Mouse (Mus musculus): Measurements from ENCODE around the gene Prmt9.

Prmt9 gene

DNA sequence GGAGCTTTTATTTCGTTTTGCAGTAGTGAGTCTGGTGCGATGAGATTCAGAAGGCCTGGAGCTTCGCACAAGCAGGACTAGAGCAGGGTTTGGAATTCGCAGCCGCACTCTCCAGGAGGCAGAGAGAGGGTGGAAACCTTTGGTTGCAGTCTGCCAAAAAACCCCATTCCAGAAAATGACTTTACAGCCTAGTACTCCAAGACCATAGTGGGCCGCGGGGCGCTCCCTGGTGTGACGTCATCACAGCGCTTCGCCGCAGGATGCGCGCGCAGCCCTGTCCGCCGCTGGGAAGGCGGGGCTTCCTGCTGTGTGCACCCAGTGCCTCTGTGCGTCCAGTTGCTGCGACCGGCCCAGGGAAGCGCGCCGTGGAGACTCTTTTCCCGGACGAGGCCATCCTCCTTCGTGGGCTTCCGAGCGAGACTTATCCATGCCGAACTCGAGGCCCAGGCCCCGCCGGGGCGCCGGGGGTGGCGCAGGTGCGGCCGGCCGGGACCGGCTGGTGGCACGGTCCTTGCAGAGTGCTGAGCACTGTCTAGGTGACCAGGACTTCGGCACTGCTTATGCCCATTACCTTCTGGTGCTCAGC is at the start of gene Prmt9:
TSS of gene Prmt9 (plus strand) at position 277 of the 586 bp plus-strand sequence.
- DNase-seq, result peak; percentile 95

DNA sequence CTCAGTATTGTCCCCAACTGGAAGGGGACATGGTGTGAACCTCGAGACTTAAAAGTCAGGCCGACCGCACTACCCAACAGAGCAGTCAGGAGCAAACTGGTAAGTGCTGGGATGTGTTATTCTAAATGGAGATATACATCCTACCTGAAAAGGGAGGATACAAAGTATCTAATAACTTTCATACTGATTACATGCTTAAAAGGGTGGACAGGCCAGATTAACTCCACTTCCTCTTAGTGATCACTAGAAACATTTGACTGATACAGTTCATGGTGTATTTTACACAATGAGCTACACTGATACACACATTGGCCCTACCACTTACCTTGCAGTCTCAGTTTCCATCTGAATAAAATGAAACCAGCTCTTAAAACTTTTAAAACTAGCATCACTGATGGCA is 48.9 kb upstream of the Prmt9 start:
- DNase-seq, result no peak

DNA sequence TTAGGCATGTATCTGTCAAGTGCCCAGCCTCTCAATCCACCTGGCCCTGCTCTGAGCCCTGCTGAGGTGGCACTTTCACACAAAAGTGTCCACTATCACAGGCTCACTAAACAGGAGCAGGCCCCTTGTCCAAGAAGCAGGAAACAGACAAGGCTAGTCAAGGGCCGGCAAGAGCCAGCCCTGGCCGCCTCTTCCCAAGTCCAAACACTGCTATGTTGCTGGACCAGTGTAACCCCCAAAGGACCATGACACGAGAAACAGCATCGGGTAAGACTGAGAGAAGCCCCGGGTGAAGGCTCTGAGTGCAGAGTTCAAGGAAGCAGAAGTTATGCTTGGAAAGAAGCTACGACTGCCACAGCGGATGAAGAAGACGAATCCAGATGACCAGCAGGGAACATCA is 48.1 kb upstream of the Prmt9 start:
- DNase-seq, result no peak

DNA sequence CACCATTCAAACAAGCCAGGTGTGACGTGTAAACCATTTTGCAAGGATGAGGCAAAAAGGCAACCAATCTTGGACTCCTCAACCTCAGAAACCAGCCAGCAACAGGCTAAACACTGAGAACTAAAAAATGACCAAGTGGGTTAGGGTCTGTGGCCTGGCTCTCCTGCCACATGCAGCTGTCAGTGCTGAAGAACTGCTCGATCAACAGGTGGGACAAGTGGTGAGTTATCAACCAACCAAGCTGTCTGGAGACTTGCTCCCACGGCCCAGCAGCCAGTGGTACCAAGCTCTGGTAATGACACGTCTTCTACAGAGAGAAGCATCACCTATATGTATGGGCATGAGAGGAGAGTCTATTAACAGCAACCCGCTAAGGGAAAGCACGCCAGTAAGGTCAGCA is 46.6 kb upstream of the Prmt9 start:
- DNase-seq, result no peak

DNA sequence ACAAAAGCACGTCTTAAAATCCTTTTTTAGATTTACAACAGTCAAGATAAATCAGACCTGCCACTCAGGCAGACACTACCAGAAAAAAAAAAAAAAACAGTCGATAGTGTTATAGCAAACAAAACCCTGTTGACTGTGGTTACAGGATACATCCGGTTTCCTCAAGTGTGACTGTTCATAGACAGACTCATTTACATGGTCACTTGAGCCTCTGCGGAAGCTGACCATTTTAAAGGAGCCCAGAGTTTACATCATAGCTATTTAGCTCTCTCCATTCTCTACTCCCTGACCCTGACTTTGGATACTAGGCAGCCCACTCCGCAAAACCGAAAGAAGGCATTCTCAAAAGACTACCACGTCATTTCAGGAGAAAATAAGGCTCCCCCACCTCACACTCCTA is 42.7 kb upstream of the Prmt9 start:
- no peak for DNase-seq

DNA sequence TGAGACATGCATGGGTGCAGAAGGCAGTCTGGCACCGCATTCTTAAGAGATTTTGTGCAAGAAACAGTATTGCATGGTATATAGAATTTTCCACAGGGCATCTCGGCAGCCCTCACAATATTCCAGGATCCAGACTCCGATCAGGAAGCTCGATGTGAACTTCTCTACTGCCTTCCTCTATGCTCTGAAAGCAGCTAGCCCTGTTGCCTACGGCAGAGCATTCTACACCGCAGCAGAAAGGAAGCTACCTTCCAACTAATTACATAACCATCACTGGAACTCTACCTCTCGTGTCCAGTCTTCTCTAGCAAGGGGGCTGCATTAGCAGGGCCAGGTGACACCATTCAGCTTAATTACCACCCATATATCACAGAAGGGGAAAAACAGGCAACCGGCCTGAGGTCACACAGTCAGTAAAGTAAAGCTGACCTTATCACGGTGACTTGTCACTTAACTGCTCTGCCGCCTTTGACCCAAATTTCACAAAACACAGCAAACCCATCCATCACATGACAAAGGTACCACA is 41.6 kb upstream of the Prmt9 start:
- no peak for DNase-seq

DNA sequence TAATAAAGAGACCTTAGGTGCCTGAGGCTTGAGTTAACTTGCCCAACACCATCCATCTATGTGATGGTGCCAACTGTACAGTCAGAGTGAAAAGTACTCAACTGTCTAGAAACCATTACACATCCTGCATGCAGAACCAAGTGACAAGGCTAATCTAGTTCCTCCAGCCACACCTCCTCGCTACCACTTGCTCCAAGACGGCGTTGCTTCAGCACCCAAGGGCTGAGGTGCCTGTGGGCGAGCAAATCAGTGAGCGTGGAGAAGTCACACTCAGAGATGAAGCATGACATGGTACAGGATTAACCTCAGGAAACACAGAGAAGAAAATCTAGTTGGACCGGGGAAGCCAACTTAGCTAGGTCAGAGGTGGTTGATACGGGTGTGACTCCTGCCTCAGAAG is 40.2 kb upstream of the Prmt9 start:
- no peak for DNase-seq

DNA sequence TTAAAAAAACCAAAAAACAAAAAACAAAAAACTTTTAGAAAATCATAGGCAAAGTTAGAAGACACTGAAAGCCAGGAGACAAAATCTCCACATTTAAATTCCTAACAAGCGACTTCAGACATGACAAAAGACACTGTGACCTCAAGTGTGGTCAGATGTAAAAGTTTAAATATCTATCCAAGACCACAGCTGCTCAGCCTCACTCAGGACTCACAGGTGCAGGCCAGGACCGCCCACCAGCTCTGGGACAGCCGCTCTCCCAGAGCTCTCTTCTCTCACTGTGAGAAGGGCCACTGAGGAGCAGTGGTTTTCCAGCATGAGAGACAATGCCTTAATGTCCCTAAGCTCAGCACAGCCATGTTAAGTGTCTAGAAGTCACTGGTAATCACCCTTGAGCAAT is 38.8 kb upstream of the Prmt9 start:
- DNase-seq, result no peak

DNA sequence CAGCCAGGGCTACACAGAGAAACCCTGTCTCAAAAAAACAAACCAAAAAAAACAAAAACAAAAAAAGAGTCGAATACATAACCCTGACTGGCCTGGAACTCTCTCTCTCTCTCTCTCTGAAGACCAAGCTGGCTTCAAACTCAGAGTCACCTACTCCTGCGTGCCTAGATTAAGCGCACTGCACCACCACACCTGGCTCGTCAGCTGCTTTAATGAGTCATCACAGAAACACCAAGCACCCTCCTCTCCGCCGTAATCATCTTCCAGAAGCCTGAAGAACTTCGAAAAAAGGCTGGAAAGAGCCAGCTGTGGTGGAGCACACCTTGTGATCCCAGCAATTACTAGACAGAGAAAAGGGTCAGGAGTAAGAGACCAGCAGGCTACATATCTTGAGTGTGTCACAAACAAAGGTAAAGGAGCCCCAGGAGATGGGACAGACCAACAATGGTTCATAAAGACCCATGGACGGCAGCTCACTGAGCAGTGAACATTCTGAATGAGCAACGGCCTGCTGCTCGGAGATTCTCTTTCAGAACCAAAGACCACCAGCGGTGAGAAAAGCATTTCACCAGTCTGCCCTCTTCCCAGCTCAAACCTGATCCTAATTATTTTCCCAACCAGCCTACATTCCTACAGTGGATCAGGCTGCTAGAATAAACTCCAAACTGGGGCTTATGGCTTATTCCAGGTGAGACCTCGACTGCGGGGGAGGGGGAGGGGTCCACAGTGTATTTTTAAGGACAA is 37.3 kb upstream of the Prmt9 start:
- DNase-seq, result no peak

DNA sequence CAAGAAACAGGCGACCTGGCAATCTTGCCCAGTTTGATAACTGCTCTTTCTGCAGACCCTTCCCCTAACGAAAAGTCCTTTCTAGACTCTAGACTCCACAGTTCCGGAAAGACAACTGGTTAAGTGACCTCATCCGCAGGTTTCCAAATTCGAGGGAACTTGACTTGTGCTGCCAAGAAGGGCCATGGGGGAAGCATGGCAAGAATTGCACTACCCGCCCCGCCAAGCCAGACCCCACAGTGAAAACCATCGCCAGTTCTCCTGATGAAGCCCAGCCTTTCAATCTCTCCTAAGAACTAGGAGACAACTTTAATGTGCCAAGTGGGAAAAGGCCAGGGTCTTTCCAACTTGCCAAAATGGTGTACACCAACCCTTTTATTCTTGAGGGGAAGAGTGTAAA is 34.0 kb upstream of the Prmt9 start:
- DNase-seq, result no peak

DNA sequence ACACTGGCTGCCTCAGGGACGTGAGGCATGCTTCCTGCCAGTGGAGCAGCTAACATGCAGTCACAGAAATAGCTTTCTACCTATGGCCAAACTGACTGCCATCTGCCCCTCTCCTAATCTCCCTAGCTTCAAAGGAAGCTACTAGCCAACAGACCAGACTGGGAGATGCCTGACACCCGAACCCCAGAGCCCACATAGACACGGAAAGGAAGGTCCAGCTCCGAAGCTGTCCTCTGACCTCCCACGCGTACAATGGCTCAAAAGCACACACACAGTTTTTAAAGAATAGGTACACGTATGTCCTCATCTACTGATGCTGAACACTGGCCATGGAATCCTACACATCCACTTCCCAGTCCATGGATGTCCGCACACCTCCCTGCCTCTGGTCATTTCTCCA is 33.4 kb upstream of the Prmt9 start:
- DNase-seq, result no peak

DNA sequence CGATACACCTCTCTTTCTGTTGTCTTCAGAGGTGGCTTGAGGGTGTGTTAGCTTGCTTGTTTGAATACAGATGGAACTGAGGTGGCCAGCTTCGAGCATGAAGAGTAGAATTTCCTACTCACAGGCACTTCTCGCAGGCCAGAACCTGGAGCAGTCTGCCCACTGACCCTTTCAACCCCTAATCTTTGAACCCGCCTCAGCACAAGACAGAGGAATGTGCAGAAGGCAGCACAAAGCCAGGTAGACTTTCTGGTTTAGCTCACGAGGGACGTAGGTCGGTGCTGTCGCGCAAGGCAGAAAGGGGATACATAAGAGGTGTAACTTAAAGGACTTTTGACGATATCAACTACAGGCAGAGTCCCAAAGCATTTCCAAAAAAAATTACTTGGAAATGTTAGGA is 32.4 kb upstream of the Prmt9 start:
- DNase-seq, result peak; percentile 25

DNA sequence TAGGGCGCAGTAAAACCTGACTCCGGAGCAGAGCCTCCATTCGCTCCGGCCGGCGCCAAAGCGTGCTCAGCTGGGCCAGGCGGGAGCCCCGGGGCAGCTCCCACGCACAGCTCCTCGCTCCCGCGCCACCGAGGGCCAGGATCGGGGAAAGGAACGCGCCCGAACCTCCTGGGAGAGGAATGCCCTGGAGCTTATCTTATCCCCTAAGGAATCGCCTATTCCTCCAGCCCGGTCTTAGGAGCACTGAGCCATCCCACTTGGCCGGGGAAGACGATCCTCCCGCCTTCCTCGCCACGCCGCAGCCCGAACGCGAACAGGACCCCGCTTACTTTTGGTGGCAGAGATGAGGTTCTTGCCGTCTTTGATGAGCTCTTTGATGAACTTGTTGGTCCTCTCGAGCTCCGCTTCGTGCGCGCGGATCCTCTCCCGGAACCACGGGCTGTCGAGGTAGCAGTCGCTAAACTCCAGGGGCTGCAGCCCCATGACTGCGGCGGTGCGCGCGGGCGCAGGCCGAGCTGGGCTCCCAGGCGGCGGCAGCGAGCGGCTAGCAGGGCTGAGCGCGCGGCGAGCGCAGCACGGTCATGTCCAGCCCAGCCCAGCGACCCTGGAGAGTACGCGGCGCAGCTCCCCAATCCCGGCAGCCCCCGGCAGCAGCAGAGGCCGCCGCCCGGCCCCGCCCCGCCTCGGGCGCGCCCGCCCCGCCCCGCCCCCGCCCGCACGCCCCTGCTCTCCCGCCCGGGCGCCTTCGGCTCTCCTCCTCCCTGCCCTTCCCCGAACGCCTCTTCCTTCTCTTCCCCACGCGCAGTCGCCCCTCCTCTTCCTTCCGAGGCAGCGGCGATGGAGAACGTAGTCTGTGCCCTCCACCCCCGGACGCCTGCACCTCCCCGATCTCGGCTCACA is 31.6 kb upstream of the Prmt9 start, which contains the start of gene Arhgap10:
TSS of gene Arhgap10 (minus strand) at position 653 of the 900 bp plus-strand sequence.
- peak; percentile 89 for DNase-seq

DNA sequence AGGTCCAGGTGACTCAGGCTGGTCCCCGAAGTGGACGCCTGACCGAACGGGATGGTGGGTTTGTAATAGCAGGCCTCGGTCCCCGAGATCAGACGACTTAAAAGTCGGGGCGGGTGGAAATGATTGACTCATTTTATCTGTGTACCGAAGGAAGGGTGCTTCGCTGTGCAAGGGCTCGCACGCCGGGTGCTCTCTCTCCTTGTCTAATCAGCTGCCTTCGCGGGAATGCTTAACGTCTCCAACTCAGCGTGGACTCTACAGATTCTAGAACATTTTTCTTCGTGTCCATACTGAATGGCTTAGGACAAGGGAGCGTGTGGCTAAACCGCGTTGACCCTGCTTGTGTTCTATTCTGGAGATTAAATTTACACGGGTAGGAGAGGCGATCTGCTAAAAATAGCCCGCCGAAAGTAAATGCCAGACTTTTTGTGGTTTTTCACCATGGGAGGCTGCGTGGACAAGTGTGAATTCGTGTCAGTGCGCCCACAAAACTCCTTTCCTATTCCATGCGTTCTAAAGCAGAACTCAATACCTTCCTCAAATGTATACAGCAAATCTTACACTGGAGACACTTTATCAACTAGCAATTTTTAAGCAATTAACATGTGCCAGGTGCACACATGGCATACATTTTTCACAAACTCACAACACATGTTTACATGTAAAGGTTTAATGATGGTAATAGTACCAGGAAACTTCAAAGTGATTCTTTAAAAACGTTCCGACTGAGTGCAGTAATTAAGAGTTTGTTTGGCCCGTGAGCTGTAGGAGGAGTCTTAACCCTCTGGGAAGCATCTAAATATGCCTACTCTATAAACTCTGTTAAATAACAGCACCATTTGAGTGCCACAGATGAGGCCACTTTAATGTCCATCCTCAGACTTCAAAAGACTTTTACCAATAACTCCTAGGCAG is 30.7 kb upstream of the Prmt9 start:
- DNase-seq, result no peak

DNA sequence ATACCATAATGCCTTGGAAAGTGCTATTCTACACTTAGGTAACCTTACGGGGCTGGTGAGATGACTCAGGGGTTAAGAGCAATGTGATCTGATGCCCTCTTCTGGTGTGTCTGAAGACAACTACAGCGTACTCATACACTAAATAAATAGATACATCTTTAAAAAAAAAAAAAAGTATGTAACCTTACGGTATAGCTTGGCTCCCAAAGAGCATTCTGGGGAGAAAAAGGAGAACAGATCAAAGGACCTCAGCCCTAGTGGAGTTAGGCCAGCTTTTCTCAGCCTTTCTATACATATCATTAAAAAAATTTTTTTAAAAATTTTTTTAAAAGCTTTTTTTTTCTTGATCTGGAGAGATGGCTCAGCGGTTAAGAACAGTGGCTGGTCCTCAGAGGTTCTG is 28.6 kb upstream of the Prmt9 start:
- DNase-seq, result no peak

DNA sequence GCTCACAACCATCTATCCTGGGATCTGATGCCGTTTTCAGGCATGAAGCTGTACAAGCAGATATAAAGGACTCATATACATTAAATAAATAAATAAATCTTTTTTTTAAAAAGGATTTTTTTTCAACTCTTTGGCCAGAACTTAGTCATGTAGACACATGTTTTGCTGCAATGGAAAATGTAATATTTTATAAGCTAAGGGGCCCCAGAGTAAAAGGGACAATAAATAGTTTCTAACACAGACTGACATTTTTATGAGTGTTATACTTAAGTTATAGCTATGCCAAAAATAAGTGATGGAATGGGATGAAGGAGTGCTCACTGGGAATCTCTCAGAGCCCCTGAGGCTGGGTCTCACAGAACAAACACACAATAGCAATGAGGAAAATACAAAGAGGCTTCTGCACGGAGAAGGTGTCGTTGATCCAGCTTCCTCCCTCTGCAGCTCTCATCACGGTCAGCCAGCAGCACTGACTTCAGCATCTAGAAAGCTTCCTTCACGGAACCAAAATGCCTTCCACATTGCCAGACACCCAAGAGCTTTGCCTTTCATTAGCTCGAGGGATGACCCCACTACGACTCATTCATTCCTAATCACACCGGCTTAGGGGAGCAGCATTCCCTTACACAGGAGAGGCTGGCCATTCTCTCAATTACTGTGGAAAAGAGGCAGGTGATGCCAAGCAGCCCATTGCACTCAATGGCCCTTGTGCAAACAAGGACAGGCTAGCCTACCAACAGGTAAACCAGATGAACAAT is 28.0 kb upstream of the Prmt9 start:
- no peak for DNase-seq

DNA sequence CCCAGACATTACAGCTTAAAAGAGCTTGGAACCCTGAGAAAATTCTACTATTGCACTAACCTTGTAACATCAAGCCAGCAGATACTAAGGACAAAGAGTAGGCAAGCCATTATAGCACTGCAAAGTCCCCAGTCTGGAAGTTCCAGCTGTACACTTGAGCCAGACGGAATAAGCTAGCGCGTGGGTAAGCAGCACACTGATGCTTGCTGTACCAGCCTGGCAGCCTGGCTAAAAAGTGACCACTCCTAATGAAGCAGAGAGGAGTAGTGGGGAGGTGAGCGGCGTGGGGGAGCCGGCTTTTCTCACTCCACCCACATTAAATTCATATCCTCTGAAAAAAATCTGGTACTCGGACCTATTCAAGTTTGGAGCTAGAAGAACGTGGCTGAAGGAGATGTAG is 26.2 kb upstream of the Prmt9 start:
- no peak for DNase-seq

DNA sequence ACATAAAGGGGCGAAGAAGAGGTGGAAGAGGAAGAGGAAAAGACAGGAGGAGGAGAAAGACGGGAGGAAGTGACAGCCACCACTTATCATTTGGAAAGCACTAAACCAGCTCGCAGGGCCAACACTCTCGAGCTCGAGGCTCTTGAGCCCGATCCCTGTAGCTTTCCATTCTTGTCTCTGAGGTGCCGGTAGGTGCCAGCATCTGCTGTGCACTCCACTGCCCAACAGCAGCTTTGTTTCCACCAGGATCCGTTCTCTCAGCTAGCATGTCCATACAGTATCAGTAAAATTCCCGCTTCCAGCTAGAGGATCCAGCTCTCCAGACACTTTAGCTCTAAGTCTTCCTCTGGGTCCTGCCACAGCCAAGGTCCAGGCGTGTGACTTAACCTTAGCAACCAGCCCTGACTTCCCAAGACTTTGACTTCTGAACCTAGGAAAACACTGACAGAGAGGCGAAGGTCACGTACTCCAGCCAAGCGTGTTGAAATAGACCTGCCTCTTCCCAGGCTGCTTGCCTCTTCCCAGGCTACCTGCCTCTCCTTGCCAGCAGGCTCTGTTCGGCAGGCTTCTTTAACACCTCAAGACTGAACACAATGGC is 25.1 kb upstream of the Prmt9 start:
- DNase-seq, result no peak

DNA sequence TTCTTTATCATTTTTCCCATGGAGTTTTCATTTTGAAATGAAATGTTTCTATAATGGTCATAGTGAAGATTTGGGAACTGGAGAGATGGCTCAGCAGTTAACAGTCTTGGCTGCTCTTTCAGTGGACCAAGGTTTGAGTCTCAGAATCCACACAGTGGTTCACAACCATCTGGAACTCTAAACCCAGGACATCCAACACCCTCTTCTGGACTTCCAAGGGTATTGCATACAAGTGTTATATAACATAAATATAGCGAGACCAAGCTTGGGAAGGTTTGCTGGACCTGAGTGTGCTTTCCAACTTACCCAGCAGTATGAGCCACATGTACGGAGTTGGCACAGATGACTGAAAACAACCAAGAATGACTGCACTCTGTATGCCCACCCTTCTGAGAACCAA is 24.3 kb upstream of the Prmt9 start:
- DNase-seq, result no peak

DNA sequence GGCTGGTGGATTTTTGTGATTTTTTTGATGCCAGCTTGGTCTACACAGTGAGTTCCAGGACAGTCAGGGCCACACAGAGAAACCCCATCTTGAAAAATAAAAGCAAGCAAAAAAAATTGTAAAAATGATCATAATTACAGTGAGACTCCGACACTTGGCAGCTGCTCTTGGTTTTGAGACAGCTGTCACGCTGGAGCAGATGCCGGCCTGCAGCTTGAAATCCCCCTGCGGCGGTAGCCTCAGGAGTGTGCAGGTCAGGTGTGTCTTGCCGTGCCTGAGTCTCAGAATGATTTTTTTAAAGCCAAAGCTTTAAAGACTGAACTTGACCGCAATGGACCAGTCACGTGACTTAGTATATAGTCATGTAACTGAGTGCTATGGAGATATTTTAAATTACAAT is 23.1 kb upstream of the Prmt9 start:
- DNase-seq, result no peak

DNA sequence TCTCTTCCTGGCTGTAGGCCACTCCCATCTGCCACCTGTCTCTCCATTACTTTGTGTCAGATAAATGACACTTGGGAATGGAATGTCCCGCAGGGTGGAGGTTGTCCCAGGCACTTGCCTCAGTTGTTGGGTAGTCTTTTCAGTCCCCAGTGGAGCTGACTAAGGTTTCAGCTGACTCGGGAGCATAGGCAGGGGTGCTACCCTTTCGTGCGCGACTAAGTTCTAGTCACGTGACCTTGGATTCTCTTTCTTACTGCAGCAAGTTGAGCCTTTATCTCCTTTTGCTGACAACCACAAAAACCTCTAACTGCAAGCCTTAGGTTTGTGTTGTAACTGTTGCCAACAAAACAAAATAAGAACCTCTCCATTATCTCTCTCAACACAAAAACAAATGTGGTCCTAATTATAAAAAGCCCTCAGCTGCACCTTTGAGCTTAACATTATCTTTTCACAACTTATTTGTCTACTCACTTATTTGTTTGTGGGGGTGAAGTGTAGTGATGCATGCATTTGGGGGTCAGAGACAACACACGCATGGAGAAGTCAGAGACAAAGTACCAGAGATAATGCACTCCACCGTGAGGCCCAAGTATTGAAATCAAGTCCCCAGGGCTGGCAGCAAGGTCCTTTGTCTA is 14.7 kb upstream of the Prmt9 start:
- DNase-seq, result peak; percentile 47
